Mouse (Mus musculus) heart, postnatal 14 days (tissue): ENCODE results near the gene BC049762. TPM values are rescaled to one million over a fixed set of nuclear protein-coding genes. Genes with fewer than 3 reads are reported as not detected.

Experiments
- DNase-seq, 2 experiments: peaks; one replicate each; pipeline ENCODE4 v3.0.0; 2021 to 2022
- intact Hi-C: fragments of 180-260 bp; cut with DNase I; formaldehyde crosslinking; loops from one replicate; pipeline ENCODE4 v1.15.1; 2025
- total RNA-seq, 2 experiments: library from RNA; stranded (reverse); gene quantifications; 2 replicates each; pipeline ENCODE4 v1.2.3; 2021

BC049762 gene
- total RNA-seq, 2 experiments from 2014 or later, result not detected

DNA sequence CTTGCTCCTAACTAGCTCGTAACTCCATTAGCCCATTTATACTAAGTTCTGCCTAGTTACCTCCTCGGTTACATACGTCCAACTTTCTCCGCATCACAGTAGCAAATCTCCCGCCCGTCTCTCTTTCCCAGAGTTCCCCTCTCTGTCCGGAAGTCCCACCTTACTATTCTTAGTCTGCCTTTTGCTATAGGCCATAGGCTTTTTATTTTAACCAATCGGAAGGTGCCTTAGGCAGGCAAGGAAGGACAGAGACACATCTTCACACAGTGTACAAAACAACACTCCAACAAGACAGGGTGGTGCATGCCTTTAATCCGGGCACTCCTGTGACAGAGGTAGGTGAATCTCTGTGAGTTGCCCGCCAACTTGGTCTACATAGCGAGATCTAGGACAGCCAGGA lies 42.5 kb downstream of the BC049762 start, which contains the start of gene Gm12569:
Gm12569 (plus strand) TSS at position 166 of the 400 bp plus-strand sequence.
- intact Hi-C loops, result no loop called here

DNA sequence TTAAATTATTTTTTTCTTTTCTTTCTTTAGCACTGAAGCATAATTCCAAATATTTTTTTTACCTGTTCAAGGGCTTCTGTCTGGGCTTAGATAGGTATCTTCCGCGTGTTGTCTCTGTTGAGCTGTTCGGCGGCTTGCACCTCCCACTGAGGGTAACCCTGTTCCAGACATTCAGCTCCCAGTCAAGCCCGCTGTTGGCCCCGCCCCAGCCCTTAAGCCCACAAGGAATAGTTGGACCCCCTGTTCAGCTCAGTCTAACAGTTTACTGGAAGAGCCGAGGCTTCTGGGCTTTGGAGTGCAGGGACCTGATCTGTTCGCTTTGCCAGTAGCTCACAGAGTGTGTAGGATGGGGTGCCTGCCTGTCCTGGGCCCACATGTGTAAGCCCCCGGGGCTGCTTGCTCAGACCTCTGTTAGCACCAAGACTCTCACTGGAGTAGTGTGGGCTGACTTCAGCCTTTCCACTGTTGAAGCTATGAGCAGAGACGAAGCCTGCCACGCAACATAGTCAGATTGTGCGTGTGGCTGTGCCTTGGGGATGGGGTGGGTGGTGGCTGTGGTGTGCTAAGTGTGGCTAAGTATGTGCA lies 43.4 kb downstream of the BC049762 start:
- DNase-seq, result no peak
- intact Hi-C loops, result no loop called here

More for the DNA sequence above, 42.5 kb downstream of the BC049762 start, which contains the start of gene Gm12569:
- no peak for DNase-seq

DNA sequence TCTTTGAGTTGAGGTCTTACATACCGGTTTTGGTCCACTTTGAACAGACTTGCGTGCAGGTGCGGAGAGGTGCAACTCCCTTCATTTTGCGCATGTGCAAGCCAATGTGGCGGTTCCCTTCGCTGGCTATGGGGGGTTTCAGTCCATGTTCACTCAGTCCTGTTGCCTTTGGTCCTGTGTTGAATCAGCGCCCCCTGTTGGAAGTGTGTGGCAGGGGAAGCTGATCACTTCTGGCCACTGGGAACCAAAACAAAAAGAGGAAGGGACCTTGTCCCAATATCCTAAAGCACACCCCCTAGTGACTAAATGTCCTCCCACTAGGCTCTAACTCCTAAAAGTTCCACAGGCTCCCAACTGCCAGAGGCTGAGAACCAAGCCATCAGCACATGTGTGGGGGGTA lies 48.8 kb downstream of the BC049762 start:
- intact Hi-C loops, result no loop called here
- DNase-seq, result no peak

DNA sequence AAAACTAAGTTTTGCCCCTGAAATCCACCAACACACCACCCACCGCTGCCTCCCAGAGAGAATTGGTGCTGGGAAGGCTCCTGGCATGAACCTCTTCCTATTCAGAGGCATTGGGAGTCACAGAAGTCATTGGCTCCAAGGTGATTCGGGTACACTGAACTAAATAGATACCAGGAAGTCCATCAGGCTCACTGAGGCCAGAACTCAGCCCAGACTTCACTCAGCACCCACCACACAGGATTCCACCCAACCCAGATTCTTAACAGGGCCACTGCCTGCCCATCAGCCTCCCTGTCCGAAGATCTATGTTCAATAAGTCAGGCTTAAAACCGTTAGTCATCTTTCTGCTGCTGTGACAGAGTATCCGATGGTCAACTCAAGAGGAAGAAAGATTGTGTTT lies 51.4 kb downstream of the BC049762 start:
- intact Hi-C loops, result no loop called here
- no peak for DNase-seq

DNA sequence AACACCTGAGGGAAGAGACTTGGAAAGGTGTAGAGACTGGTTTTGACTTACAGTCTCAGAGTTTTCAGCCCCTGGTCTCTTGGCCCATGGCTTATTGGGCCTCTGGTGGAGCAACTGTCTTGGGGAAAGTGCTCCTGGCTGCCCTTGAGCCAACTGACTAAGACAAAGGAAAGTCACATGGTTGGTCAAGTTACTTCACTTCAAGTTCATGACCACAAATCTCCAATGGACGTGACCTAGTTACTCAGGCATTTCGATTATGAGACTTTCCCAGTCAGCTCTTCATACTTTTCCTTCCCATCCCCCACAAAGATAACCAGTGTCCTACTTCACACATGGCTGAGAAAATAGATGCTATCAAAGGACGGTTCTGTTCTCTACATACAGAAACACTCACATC lies 55.1 kb downstream of the BC049762 start:
- intact Hi-C loops, result no loop called here
- no peak for DNase-seq

Other genes with a start within 250 kb of the BC049762 start
- gene Olfr54, start 248.8 kb downstream of the BC049762 start, total RNA-seq, result not detected
- gene Olfr1375, start 214.9 kb downstream of the BC049762 start, total RNA-seq, result not detected
- 1 to 10 TPM; 1.7 to 2.1 TPM for gene Zfp354a, start 203.8 kb downstream of the BC049762 start, total RNA-seq
- gene Gm12569, start 42.6 kb downstream of the BC049762 start, total RNA-seq, result not detected
- 10 to 100 TPM; 47.8 to 59.2 TPM for gene Clk4, start 1.3 kb downstream of the BC049762 start, total RNA-seq
- 1 to 10 TPM; 1.5 to 1.7 TPM for gene Col23a1, start 26.9 kb upstream of the BC049762 start, total RNA-seq